Mouse (Mus musculus) neural tube, embryonic 14.5 days (tissue): ENCODE results near the gene C730034F03Rik. TPM values are rescaled to one million over a fixed set of nuclear protein-coding genes. Genes with fewer than 3 reads are reported as not detected.

Source experiments
- ATAC-seq: fragments of 200-750 bp; cut with Nextera tagmentation; 2 replicates; pipeline ENCODE4 v1.8.0; 2017; ENCODE audit warnings: low read depth, mild to moderate bottlenecking, moderate TSS enrichment, moderate library complexity
- H3K27ac ChIP-seq: fragments of 300-500 bp; sonication (generic); 2 replicates; pipeline ENCODE4 v1.5.1; 2014; ENCODE audit warnings: low read depth, mild to moderate bottlenecking, control low read depth, low read length, moderate library complexity, mixed read lengths
- H3K27me3 ChIP-seq: fragments of 300-500 bp; sonication (generic); 2 replicates; pipeline ENCODE4 v1.6.1; 2014; ENCODE audit warnings: low read length; ENCODE audit not compliant: control insufficient read depth, insufficient read depth
- H3K36me3 ChIP-seq: fragments of 300-500 bp; sonication (generic); 2 replicates; pipeline ENCODE4 v1.6.1; 2014; ENCODE audit warnings: low read length, mixed read lengths; ENCODE audit not compliant: control insufficient read depth, insufficient read depth
- H3K4me1 ChIP-seq: fragments of 300-500 bp; sonication (generic); 2 replicates; pipeline ENCODE4 v1.6.1; 2014; ENCODE audit warnings: low read length; ENCODE audit not compliant: control insufficient read depth, insufficient read depth
- H3K4me2 ChIP-seq: fragments of 300-500 bp; sonication (generic); 2 replicates; pipeline ENCODE4 v1.6.1; 2014; ENCODE audit warnings: mild to moderate bottlenecking, low read depth, low read length, control low read depth
- H3K4me3 ChIP-seq: fragments of 300-500 bp; sonication (generic); 2 replicates; pipeline ENCODE4 v1.5.1; 2014; ENCODE audit warnings: low read depth, low read length, control low read depth, mixed read lengths
- H3K9ac ChIP-seq: fragments of 300-500 bp; sonication (generic); replicated peaks from 2 replicates; pipeline ENCODE4 v1.6.1; 2014; ENCODE audit warnings: low read depth, mild to moderate bottlenecking, control low read depth, low read length, mixed read lengths
- H3K9me3 ChIP-seq: fragments of 300-500 bp; sonication (generic); 2 replicates; pipeline ENCODE4 v1.6.1; 2016; ENCODE audit warnings: low read length; ENCODE audit not compliant: control insufficient read depth
- WGBS: fragments of 180-500 bp; shearing (Covaris S2); extraction: QIAGEN DNeasy Blood & Tissue Kit; methylation state at CpG from one replicate; pipeline ENCODE4 v1.1.7; 2014; 5-methylcytosine and 5-hydroxymethylcytosine counted together
- polyA plus RNA-seq: library from polyadenylated mRNA; unstranded; fragments of >200 nt; fragmentation: Nextera tagmentation; extraction: Ambion mirVana; gene quantifications from 2 replicates; pipeline ENCODE4 v1.2.1, GENCODE M21; 2014

C730034F03Rik gene
- polyA plus RNA-seq, 1 experiment from 2014 or later: 5.8 TPM

DNA sequence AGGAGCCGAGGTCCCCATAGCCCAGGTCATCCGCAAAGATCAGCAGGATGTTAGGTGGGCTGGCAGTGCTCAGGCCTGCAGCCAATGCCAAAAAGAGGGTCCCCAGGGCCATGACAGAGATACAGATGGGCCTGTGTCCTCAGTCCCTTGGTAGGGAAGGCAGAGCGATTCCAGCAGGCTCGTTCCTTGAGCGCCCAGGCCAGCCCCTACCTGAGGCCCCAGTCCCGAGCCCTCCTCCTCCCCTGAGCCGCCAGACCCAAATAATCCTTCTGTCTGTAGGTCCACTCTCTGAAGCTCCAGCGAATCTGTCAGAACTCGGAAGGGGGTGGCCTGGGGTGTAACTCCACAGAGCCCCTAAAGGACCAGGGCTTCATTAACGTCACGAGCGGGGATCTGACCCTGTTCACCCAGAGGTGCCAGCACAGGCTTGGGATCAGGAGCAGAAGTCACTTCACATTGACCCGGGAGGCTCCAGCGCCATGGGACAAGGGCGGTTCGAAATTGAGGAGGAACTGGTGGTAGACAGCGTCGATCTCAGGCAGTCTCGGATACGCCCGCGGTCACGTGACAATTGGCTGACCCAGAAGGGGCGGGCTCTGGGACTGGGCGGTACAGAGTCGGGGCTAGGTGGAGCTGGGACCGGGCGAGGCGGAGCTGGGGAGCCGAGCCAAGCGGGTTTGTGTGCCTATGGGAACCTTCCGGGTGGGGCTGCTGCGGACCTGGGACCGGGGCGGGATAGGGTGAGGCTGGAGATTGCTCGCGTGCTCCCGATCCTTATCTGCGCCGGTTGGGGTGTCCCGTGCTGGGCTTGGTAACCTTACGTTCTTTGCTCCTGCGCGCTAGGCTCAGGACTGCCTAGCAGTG, 46.5 kb downstream of the C730034F03Rik start:
- H3K4me2 ChIP-seq: peak overlapping the region; percentile 95
- H3K27me3 ChIP-seq: no peaks in the 10 kb centered on the region
- peaks cover 5% of the 10 kb centered on the region; the same call in 1 of the 2 replicates for H3K4me1 ChIP-seq
- H3K4me3 ChIP-seq: peak overlapping the region; percentile 57
- H3K9me3 ChIP-seq: no peaks in the 10 kb centered on the region
- ATAC-seq: peak; percentile 97
- peak overlapping the region; percentile 77 for H3K27ac ChIP-seq
- peak overlapping the region; percentile 64 for H3K9ac ChIP-seq
- 10% methylated on average over 44 of the region's 44 CpGs for WGBS
- no peaks in the 10 kb centered on the region for H3K36me3 ChIP-seq

DNA sequence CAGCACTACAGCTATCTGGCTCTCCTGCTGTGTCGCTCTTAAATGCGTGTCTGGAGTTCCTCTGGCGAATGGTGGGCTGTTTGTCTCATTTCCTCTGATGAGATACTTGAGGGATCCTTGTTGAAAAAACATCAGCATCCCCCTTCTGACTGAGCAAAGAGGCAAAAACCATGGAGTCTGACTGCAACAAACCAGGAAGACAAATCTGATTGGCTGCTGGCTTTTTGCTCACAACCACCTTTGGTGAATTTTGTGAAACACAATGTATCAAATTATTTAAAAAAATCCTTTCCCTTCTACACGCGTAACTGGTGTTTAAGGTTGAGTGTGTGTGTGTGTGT, 47.1 kb downstream of the C730034F03Rik start:
- Histone ChIP-seq H3K4me1 (peaks cover 5% of the 10 kb centered on the region; the same call in 1 of the 2 replicates), H3K27me3 (no peaks in the 10 kb centered on the region), H3K27ac (peak overlapping the region; percentile 77), H3K4me3 (peak overlapping the region; percentile 57), H3K4me2 (peak overlapping the region; percentile 95), H3K9me3 (no peaks in the 10 kb centered on the region), H3K36me3 (no peaks in the 10 kb centered on the region), H3K9ac (peak overlapping the region; percentile 64)
- ATAC-seq: no peak
- 4% methylated on average over 5 of the region's 5 CpGs for WGBS

DNA sequence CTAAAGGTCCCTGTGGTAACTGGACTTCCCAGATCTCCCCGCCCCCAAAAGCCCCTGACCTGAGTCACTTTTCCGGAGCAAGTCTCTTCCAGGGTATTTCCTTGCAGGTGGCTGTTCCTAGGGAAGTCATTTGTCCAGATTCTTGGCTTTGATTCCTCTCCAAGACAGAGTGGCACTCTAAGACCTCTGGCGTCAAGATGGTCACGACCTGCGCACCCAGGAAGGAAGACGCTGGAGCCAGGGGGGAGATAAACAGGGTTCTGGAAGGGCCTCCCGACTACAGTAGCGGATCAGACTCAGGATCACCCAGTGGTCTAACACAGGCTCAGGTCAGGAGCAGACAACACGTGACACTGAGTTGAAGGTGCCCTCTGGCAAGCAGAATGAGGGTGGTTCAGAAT, 47.7 kb downstream of the C730034F03Rik start, which contains the start of gene Arsa:
TSS of gene Arsa (minus strand) at position 335 of the 401 bp plus-strand sequence.
- peak within 1 kb of the TSS; percentile 95 for H3K4me2 ChIP-seq
- no peaks in the 10 kb centered on the region for H3K27me3 ChIP-seq
- H3K27ac ChIP-seq: peak within 1 kb of the TSS; percentile 77
- H3K9me3 ChIP-seq: no peaks in the 10 kb centered on the region
- H3K9ac ChIP-seq: peak within 1 kb of the TSS; percentile 64
- no peak for ATAC-seq
- 33% methylated on average over 9 of the region's 9 CpGs for WGBS
- H3K36me3 ChIP-seq: no peaks in the 10 kb centered on the region
- H3K4me3 ChIP-seq: peak within 1 kb of the TSS; percentile 57
- peaks cover 5% of the 10 kb centered on the region; the same call in 1 of the 2 replicates for H3K4me1 ChIP-seq

DNA sequence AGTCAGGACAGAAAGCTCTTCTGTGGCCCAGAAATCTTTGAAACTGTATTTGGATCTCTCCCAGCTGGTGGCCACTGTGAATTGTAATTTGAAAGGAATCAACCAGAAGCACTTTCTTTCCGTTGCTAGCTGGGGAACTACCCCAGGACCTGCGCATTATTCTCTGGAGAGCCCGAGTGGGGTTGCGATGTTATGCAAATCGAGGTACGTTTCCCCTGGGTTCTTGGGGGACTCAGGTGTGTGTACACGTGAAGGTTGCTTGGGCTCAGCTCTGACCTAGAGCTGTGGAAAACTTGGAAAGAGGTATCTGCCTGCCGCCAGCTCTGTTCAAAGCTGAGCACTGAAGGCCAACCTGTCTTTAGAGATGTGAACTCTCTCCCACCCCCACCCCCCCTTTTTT, 48.4 kb downstream of the C730034F03Rik start:
- 48% methylated on average over 8 of the region's 8 CpGs for WGBS
- Histone ChIP-seq H3K9me3 (no peaks in the 10 kb centered on the region), H3K4me3 (no peak overlapping the region), H3K36me3 (no peaks in the 10 kb centered on the region), H3K4me2 (no peak overlapping the region), H3K4me1 (peaks cover 5% of the 10 kb centered on the region; the same call in 1 of the 2 replicates), H3K9ac (no peak overlapping the region), H3K27ac (no peak overlapping the region), H3K27me3 (no peaks in the 10 kb centered on the region)
- no peak for ATAC-seq

DNA sequence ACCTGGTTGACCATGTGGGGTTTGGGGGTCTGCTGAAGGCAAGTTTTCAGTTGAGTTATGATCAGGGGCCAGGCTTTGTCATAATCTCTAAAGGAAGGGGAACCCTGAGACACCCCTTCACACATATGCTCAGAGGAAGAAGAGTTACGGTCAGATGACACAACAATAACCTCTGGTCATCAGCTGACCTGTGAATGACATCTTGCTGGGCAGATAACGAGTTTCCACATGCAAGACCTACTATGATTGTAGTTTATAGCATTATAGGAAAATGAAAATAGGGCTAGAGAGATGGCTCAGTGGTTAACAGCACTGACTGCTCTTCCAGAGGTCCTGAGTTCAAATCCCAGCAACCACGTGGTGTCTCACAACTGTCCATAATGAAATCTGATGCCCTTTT, 49.2 kb downstream of the C730034F03Rik start:
- Histone ChIP-seq H3K27me3 (no peaks in the 10 kb centered on the region), H3K4me1 (peaks cover 5% of the 10 kb centered on the region; the same call in 1 of the 2 replicates), H3K4me3 (no peak overlapping the region), H3K9me3 (no peaks in the 10 kb centered on the region), H3K36me3 (no peaks in the 10 kb centered on the region), H3K4me2 (no peak overlapping the region), H3K27ac (no peak overlapping the region), H3K9ac (no peak overlapping the region)
- WGBS: 82% methylated on average over 3 of the region's 3 CpGs
- no peak for ATAC-seq

Other genes starting within 250 kb of the C730034F03Rik start
- gene Plxnb2, start 248.8 kb upstream of the C730034F03Rik start, polyA plus RNA-seq: 66.4 and 100 TPM in 2 replicates
- gene Dennd6b, start 233.1 kb upstream of the C730034F03Rik start, polyA plus RNA-seq: 83.0 and 94.5 TPM in 2 replicates
- 85.5 and 92.7 TPM in 2 replicates for gene Ppp6r2, start 218.0 kb upstream of the C730034F03Rik start, polyA plus RNA-seq
- gene Sbf1, start 114.3 kb upstream of the C730034F03Rik start, polyA plus RNA-seq: 108 and 122 TPM in 2 replicates
- not detected in 2 replicates for gene Adm2, start 106.9 kb upstream of the C730034F03Rik start, polyA plus RNA-seq
- not detected in 2 replicates for gene Miox, start 95.2 kb upstream of the C730034F03Rik start, polyA plus RNA-seq
- 19.8 and 28.6 TPM in 2 replicates for gene Lmf2, start 73.9 kb upstream of the C730034F03Rik start, polyA plus RNA-seq
- gene Ncaph2, start 73.9 kb upstream of the C730034F03Rik start, polyA plus RNA-seq: 89.5 and 90.2 TPM in 2 replicates
- 20.0 and 24.3 TPM in 2 replicates for gene Sco2, start 55.7 kb upstream of the C730034F03Rik start, polyA plus RNA-seq
- gene Tymp, start 52.5 kb upstream of the C730034F03Rik start, polyA plus RNA-seq: 3.5 and 3.7 TPM in 2 replicates
- gene Odf3b, start 50.3 kb upstream of the C730034F03Rik start, polyA plus RNA-seq: 1.3 TPM in 2 replicates
- gene Klhdc7b, start 44.7 kb upstream of the C730034F03Rik start, polyA plus RNA-seq: 0.07 TPM in 1 of 2 replicates, not detected in the other
- not detected in 2 replicates for gene Syce3, start 19.1 kb upstream of the C730034F03Rik start, polyA plus RNA-seq
- gene Cpt1b, start 3.7 kb upstream of the C730034F03Rik start, polyA plus RNA-seq: 1.2 and 1.4 TPM in 2 replicates
- 0.20 TPM in 1 of 2 replicates, not detected in the other for gene Gm44502, start 107 bp downstream of the C730034F03Rik start, polyA plus RNA-seq
- gene Chkb, start 319 bp downstream of the C730034F03Rik start, polyA plus RNA-seq: 76.5 and 80.9 TPM in 2 replicates
- gene Mapk8ip2, start 24.3 kb downstream of the C730034F03Rik start, polyA plus RNA-seq: 64.5 and 73.1 TPM in 2 replicates
- 17.3 and 18.9 TPM in 2 replicates for gene Arsa, start 47.8 kb downstream of the C730034F03Rik start, polyA plus RNA-seq
- 7.4 and 10.1 TPM in 2 replicates for gene Shank3, start 70.0 kb downstream of the C730034F03Rik start, polyA plus RNA-seq
- 2.0 and 2.6 TPM in 2 replicates for gene Acr, start 138.7 kb downstream of the C730034F03Rik start, polyA plus RNA-seq
- 80.3 and 99.6 TPM in 2 replicates for gene Rabl2, start 162.3 kb downstream of the C730034F03Rik start, polyA plus RNA-seq